Comparison of ENCODE assay signal across 8 mouse cellular contexts in the genomic region with DNA sequence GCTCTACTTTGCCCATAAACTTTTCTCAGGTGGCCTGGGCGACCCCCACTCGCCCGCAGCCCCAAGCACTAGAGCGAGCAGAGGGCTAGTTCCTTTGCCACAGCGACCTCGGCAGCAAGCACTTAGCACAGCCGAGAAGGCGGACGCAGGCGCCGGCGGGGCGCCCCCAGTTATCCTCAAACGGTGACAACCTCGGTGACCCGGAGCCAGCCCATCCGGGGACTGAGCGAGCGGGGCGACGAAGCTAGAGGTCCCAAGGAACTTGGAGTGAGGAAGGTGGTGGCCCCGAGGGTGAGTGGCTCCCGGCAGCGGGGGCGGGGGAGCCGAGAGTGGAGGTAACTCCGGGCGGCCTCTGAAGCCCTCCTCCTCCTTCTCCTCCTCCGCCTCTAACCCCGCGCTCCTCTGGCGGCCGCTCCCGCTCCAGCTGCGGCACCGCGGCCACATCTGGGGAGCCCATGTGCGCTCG. TPM values are rescaled to one million over a fixed set of nuclear protein-coding genes. Genes with fewer than 3 reads are reported as not detected.
A peak's percentile ranks its signal among the peaks of the same experiment; 100 is the strongest.
DNase-seq lines count a peak whose midpoint lies in the region; ATAC-seq lines count a peak whose summit lies in the region.

Gene Ism1, plus strand, starts transcription at position 370 of the 466 bp plus-strand sequence.

- DNase-seq in WW6 (ENCODE audit: low read depth, low spot score): peak; percentile 40
- peak; percentile 63 for DNase-seq in cerebellum, adult 9-11 months
- peak; percentile 19 to 47 for DNase-seq in frontal cortex, postnatal 10 days (ENCODE audit: low spot score in 2 of 2)
- peak; percentile 38 to 49 for DNase-seq in layer of hippocampus, postnatal 10 days (ENCODE audit: low spot score in 2 of 2)
- DNase-seq in lung, postnatal 36 days: peak; percentile 15
- peak; percentile 43 to 46 for DNase-seq in right cerebral cortex, postnatal 10 days (ENCODE audit: low spot score in 2 of 2)
- no peak for DNase-seq in spleen, adult 12 weeks (ENCODE audit: low spot score)

- ATAC-seq in hematopoietic stem cell, adult 5-6 weeks (replicated peaks in 1 of 2; ENCODE audit: insufficient read depth in 1 of 2, low FRiP score in 2 of 2, low TSS enrichment in 1 of 2, low read depth in 1 of 2, poor library complexity in 2 of 2, severe bottlenecking in 2 of 2): peak; percentile 20 to 43

RNA-seq across cellular contexts. Expression of gene Ism1, which starts in this region (rescaled TPM):
- total RNA-seq in hematopoietic stem cell, adult 5-6 weeks (2017): 0.55 TPM in 1 of 2 replicates, not detected in the other
- total RNA-seq in layer of hippocampus, postnatal 10 days (2021): 1 to 10 TPM; 5.1 to 6.1 TPM

Comparison
In these comparisons a context has a peak if more than half of its experiments do, and no peak if none do; other contexts are left out.
1. Peak in ATAC-seq in hematopoietic stem cell, adult 5-6 weeks; RNA of the gene not detected or under 1 TPM.